Comparison of ENCODE assay signal across 8 mouse cellular contexts in genomic region chr11:55087006-55087405, GRCm38 (mm10). TPM values are rescaled to one million over a fixed set of nuclear protein-coding genes. Genes with fewer than 3 reads are reported as not detected.
A peak's percentile ranks its signal among the peaks of the same experiment; 100 is the strongest.
DNase-seq lines count a peak whose midpoint lies in the region; ATAC-seq and TF ChIP-seq lines count a peak whose summit lies in the region.

No protein-coding gene starts in this region.

- H3K27ac ChIP-seq in hindbrain, postnatal 0 days = no peak overlapping the region
- H3K27ac ChIP-seq in limb, embryonic 10.5 days = no peak overlapping the region

- no peak overlapping the region for H3K9ac ChIP-seq in hindbrain, postnatal 0 days (replicated peaks; ENCODE audit: low read length)

- H3K4me1 ChIP-seq in hindbrain, postnatal 0 days (ENCODE audit: insufficient read depth, low read length) = no peaks in the 10 kb centered on the region
- H3K4me1 ChIP-seq in limb, embryonic 10.5 days = no peaks in the 10 kb centered on the region

- H3K4me3 ChIP-seq in hindbrain, postnatal 0 days (ENCODE audit: low read length) = no peak overlapping the region
- no peak overlapping the region for H3K4me3 ChIP-seq in limb, embryonic 10.5 days

- no peaks in the 10 kb centered on the region for H3K27me3 ChIP-seq in hindbrain, postnatal 0 days (ENCODE audit: insufficient read depth, low read length)
- no peaks in the 10 kb centered on the region for H3K27me3 ChIP-seq in limb, embryonic 10.5 days (ENCODE audit: low read depth, poor library complexity, severe bottlenecking)

- no peaks in the 10 kb centered on the region for H3K36me3 ChIP-seq in hindbrain, postnatal 0 days (ENCODE audit: insufficient read depth, low read length)
- no peaks in the 10 kb centered on the region for H3K36me3 ChIP-seq in limb, embryonic 10.5 days

- peak; percentile 66 for DNase-seq in ovary, postnatal 36 days (ENCODE audit: low spot score)
- DNase-seq in ovary, adult 18-20 months (ENCODE audit: low spot score) = no peak
- DNase-seq in cerebellum, adult 11 months = peak; percentile 69
- peak; percentile 82 for DNase-seq in forelimb bud, embryonic 11.5 days (ENCODE audit: low read depth, low spot score)
- peak; percentile 88 for DNase-seq in hindbrain, postnatal 0 days (ENCODE audit: low spot score)
- peak; percentile 87 for DNase-seq in limb, embryonic 10.5 days (ENCODE audit: low spot score)
- peak; percentile 87 for DNase-seq in naive thymus-derived CD4-positive, alpha-beta T cell, adult 2 months (ENCODE audit: low read depth)
- peak; percentile 87 for DNase-seq in testis, postnatal 10 days (ENCODE audit: low spot score)

- no peak overlapping the region for H3K4me2 ChIP-seq in hindbrain, postnatal 0 days (ENCODE audit: low read depth, low read length)

- TF ChIP-seq CTCF in hindbrain, postnatal 0 days (IDR thresholded peaks at IDR 0.05; ENCODE audit: low read depth) = peak; percentile 94

- H3K9me3 ChIP-seq in hindbrain, postnatal 0 days (ENCODE audit: low read length) = no peaks in the 10 kb centered on the region
- H3K9me3 ChIP-seq in limb, embryonic 10.5 days (replicated peaks) = no peaks in the 10 kb centered on the region

- WGBS in hindbrain, postnatal 0 days = 6% methylated on average over 10 of the region's 10 CpGs
- 4% methylated on average over 10 of the region's 10 CpGs for WGBS in limb, embryonic 10.5 days

- ATAC-seq in hindbrain, postnatal 0 days = 0 out of 2 replicates have a peak, but pooled peaks have one; percentile 40

RNA-seq across cellular contexts. Expression of gene Ccdc69, which starts 9.1 kb away (rescaled TPM):
- total RNA-seq in hindbrain, postnatal 0 days (2014; rRNA removed) = 0.65 TPM in 1 of 2 replicates, not detected in the other
- polyA plus RNA-seq in hindbrain, postnatal 0 days (2015; fragmentation: Nextera tagmentation; extraction: Ambion mirVana) = 0.56 and 0.78 TPM in 2 replicates
- polyA plus RNA-seq in limb, embryonic 10.5 days (2016; fragmentation: Nextera tagmentation; extraction: Ambion mirVana) = 0.61 and 0.85 TPM in 2 replicates

RNA-seq across cellular contexts. Expression of gene Gm2a, which starts 10.9 kb away (rescaled TPM):
- total RNA-seq in hindbrain, postnatal 0 days (2014; rRNA removed) = 45.2 and 48.9 TPM in 2 replicates
- polyA plus RNA-seq in hindbrain, postnatal 0 days (2015; fragmentation: Nextera tagmentation; extraction: Ambion mirVana) = 67.8 and 72.1 TPM in 2 replicates
- polyA plus RNA-seq in limb, embryonic 10.5 days (2016; fragmentation: Nextera tagmentation; extraction: Ambion mirVana) = 4.5 and 7.2 TPM in 2 replicates

RNA-seq across cellular contexts. Expression of gene Anxa6, which starts 53.8 kb away (rescaled TPM):
- total RNA-seq in hindbrain, postnatal 0 days (2014; rRNA removed) = 83.2 and 86.0 TPM in 2 replicates
- 71.3 and 74.8 TPM in 2 replicates for polyA plus RNA-seq in hindbrain, postnatal 0 days (2015; fragmentation: Nextera tagmentation; extraction: Ambion mirVana)
- 53.5 and 69.1 TPM in 2 replicates for polyA plus RNA-seq in limb, embryonic 10.5 days (2016; fragmentation: Nextera tagmentation; extraction: Ambion mirVana)
